Mouse (Mus musculus): ENCODE results near the gene Vps51. TPM values are rescaled to one million over a fixed set of nuclear protein-coding genes. Genes with fewer than 3 reads are reported as not detected.

Vps51 gene
- total and polyA plus RNA-seq, 2 experiments from 2014 or later: 32.5 to 55.2 TPM

GRCm38 (mm10) chr19:6067724-6068415 is 9.2 kb downstream of the Vps51 start, which contains the start of gene Tm7sf2:
TSS of gene Tm7sf2 (minus strand) at chr19:6068373.
- peaks cover 14% of the 10 kb centered on the region for H3K4me1 ChIP-seq (ENCODE audit: control insufficient read depth, insufficient read depth)
- H3K9me3 ChIP-seq (replicated peaks; ENCODE audit: control insufficient read depth, low read length): no peaks in the 10 kb centered on the region
- H3K27me3 ChIP-seq (ENCODE audit: control insufficient read depth, insufficient read depth, low read length): no peaks in the 10 kb centered on the region
- ATAC-seq (ENCODE audit: insufficient read depth, low read depth) (peak; percentile 89), DNase-seq (ENCODE audit: low spot score) (peak; percentile 77)
- peak within 1 kb of the TSS; percentile 49 for H3K4me3 ChIP-seq (ENCODE audit: low read depth, low read length)
- WGBS: 13% methylated on average over 33 of the region's 33 CpGs
- H3K36me3 ChIP-seq (replicated peaks; ENCODE audit: control insufficient read depth, insufficient read depth, low read length): peaks cover 38% of the 10 kb centered on the region
- TF ChIP-seq CTCF (IDR thresholded peaks at IDR 0.05; ENCODE audit: low read depth) (no peak), EP300 (IDR thresholded peaks at IDR 0.05; ENCODE audit: low read depth) (no peak)
- H3K4me2 ChIP-seq (ENCODE audit: low read depth, low read length): peak within 1 kb of the TSS; percentile 93
- 0 out of 2 replicates have a peak within 1 kb of the TSS, but pooled peaks have one; percentile 5 for H3K27ac ChIP-seq (ENCODE audit: low read depth)
- H3K9ac ChIP-seq (replicated peaks; ENCODE audit: low read depth, low read length): peak within 1 kb of the TSS; percentile 55

DNA sequence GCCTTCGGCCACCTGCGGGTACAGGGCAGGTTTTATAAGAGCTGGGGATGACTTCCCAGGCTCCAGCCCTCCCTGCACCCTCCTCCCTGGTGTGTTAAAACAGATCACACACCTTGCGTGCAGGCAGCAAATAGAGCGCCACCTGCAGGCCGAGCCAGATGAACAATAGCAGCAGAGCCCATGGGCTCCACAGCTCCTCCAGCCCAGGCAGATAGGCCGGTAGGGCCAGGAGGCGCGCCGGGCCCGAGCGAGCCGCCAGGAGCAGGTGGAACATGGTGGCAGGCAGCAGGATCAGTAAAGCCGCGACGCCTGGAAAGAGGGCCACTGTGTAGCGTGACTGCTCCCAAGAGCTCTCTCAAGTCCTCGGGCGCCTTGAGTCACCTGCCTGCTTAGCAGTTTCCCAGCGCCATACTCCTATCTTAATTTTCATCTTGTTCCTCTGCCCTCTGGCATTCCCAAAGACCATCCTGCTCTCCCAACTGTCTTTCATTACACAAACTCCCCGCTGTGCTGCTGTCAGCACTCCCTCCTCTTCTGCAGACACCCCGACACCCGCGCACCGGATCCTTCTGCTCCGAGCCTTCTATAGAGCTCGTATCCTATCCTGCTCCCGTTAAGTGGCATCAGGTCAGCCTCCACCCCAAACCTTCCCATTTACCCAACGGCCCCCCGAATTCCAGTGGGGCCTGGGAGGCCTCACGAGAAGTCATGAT is 9.9 kb downstream of the Vps51 start:
- Histone ChIP-seq H3K4me3 (ENCODE audit: low read depth, low read length) (peak overlapping the region; percentile 49), H3K4me1 (ENCODE audit: control insufficient read depth, insufficient read depth) (peaks cover 21% of the 10 kb centered on the region), H3K9ac (replicated peaks; ENCODE audit: low read depth, low read length) (peak overlapping the region; percentile 55), H3K36me3 (replicated peaks; ENCODE audit: control insufficient read depth, insufficient read depth, low read length) (peaks cover 32% of the 10 kb centered on the region), H3K27ac (ENCODE audit: low read depth) (no peak overlapping the region), H3K27me3 (ENCODE audit: control insufficient read depth, insufficient read depth, low read length) (no peaks in the 10 kb centered on the region), H3K4me2 (ENCODE audit: low read depth, low read length) (peak overlapping the region; percentile 93), H3K9me3 (replicated peaks; ENCODE audit: control insufficient read depth, low read length) (no peaks in the 10 kb centered on the region)
- DNase-seq (ENCODE audit: low spot score) (peak; percentile 73), ATAC-seq (ENCODE audit: insufficient read depth, low read depth) (peak; percentile 65)
- no peak for TF ChIP-seq EP300 (IDR thresholded peaks at IDR 0.05; ENCODE audit: low read depth)
- peak; percentile 81 for TF ChIP-seq CTCF (IDR thresholded peaks at IDR 0.05; ENCODE audit: low read depth)
- WGBS: 2% methylated on average over 30 of the region's 30 CpGs

DNA sequence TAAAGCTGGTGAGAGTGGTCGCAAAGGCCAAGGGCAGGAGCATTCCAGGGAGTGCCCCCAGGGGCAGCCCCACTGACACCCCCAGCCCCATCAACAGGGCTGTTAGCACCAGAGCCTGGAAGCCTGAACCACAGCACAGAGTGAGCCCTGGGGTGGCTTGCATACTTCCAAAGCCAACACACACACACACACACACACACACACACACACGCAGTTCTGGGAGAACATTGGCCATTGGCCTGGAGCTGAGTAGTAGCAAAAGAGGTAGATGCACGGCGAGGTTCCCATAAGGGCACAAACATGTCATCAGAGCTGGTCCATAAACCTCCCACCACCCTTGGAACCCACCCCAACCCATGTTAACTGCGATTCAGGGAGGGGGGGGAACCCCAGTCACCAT is 10.5 kb downstream of the Vps51 start:
- no peak for TF ChIP-seq CTCF (IDR thresholded peaks at IDR 0.05; ENCODE audit: low read depth)
- TF ChIP-seq EP300 (IDR thresholded peaks at IDR 0.05; ENCODE audit: low read depth): no peak
- Histone ChIP-seq H3K27ac (ENCODE audit: low read depth) (no peak overlapping the region), H3K27me3 (ENCODE audit: control insufficient read depth, insufficient read depth, low read length) (no peaks in the 10 kb centered on the region)

DNA sequence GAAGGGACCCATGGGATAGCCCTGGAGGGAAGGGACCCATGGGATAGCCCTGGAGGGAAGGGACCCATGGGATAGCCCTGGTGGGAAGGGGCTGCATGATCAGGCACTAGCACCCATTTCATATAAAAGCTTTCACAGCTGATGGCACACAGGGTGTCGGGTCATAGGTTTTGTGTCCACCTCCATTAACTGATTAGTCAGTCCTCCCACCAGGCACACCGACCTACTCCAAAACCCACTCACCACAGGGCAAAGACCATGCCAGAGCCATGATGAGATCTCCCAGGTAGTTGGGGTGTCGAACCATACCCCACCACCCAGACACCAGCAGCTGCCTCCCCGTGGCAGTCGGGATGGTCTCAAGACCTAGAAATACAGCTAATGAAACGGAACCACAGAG is 13.9 kb downstream of the Vps51 start:
- ATAC-seq (ENCODE audit: insufficient read depth, low read depth): no peak
- Histone ChIP-seq H3K27ac (ENCODE audit: low read depth) (no peak overlapping the region), H3K4me2 (ENCODE audit: low read depth, low read length) (no peak overlapping the region), H3K36me3 (replicated peaks; ENCODE audit: control insufficient read depth, insufficient read depth, low read length) (peaks cover 12% of the 10 kb centered on the region), H3K4me3 (ENCODE audit: low read depth, low read length) (no peak overlapping the region), H3K9me3 (replicated peaks; ENCODE audit: control insufficient read depth, low read length) (no peaks in the 10 kb centered on the region), H3K27me3 (ENCODE audit: control insufficient read depth, insufficient read depth, low read length) (no peaks in the 10 kb centered on the region), H3K4me1 (ENCODE audit: control insufficient read depth, insufficient read depth) (peaks cover 37% of the 10 kb centered on the region), H3K9ac (replicated peaks; ENCODE audit: low read depth, low read length) (no peak overlapping the region)
- 89% methylated on average over 6 of the region's 6 CpGs for WGBS
- TF ChIP-seq EP300 (IDR thresholded peaks at IDR 0.05; ENCODE audit: low read depth) (no peak), CTCF (IDR thresholded peaks at IDR 0.05; ENCODE audit: low read depth) (no peak)
- no peak for DNase-seq (ENCODE audit: low spot score)

More for the DNA sequence above, 10.5 kb downstream of the Vps51 start:
- Histone ChIP-seq H3K4me3 (ENCODE audit: low read depth, low read length) (peak overlapping the region; percentile 49; the same call in 1 of the 2 replicates), H3K9ac (replicated peaks; ENCODE audit: low read depth, low read length) (no peak overlapping the region), H3K9me3 (replicated peaks; ENCODE audit: control insufficient read depth, low read length) (no peaks in the 10 kb centered on the region), H3K4me1 (ENCODE audit: control insufficient read depth, insufficient read depth) (peaks cover 26% of the 10 kb centered on the region), H3K36me3 (replicated peaks; ENCODE audit: control insufficient read depth, insufficient read depth, low read length) (peaks cover 32% of the 10 kb centered on the region), H3K4me2 (ENCODE audit: low read depth, low read length) (peak overlapping the region; percentile 93)
- no peak for ATAC-seq (ENCODE audit: insufficient read depth, low read depth)
- DNase-seq (ENCODE audit: low spot score): no peak
- 30% methylated on average over 5 of the region's 5 CpGs for WGBS

DNA sequence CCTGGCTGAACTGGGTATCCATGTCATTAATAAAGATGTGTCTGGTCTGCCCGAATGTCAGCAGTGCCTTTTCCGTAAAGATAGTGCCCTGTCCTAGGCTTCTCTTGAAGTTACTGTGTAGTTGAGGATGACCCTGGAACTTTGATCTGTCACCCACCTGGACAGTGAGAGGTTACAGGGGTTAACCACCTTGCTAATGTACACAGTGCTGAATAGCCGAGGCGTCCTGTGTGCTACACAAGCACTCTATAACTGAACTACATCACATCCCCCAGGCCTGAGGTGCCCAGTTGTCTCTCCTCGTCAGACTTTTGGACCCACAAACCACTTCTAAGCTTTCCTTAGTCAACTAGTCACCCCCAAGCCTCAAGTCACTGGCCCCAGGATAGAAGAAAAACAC is 14.6 kb downstream of the Vps51 start:
- WGBS: 63% methylated on average over 5 of the region's 5 CpGs
- DNase-seq (ENCODE audit: low spot score) (no peak), ATAC-seq (ENCODE audit: insufficient read depth, low read depth) (no peak)
- Histone ChIP-seq H3K9me3 (replicated peaks; ENCODE audit: control insufficient read depth, low read length) (no peaks in the 10 kb centered on the region), H3K27ac (ENCODE audit: low read depth) (peak overlapping the region; percentile 89; the same call in 1 of the 2 replicates), H3K4me1 (ENCODE audit: control insufficient read depth, insufficient read depth) (peaks cover 35% of the 10 kb centered on the region), H3K4me3 (ENCODE audit: low read depth, low read length) (peak overlapping the region; percentile 78), H3K4me2 (ENCODE audit: low read depth, low read length) (peak overlapping the region; percentile 92), H3K27me3 (ENCODE audit: control insufficient read depth, insufficient read depth, low read length) (no peaks in the 10 kb centered on the region), H3K9ac (replicated peaks; ENCODE audit: low read depth, low read length) (peak overlapping the region; percentile 84), H3K36me3 (replicated peaks; ENCODE audit: control insufficient read depth, insufficient read depth, low read length) (peaks cover 12% of the 10 kb centered on the region)
- no peak for TF ChIP-seq CTCF (IDR thresholded peaks at IDR 0.05; ENCODE audit: low read depth)
- TF ChIP-seq EP300 (IDR thresholded peaks at IDR 0.05; ENCODE audit: low read depth): no peak

Measured in heart, postnatal 0 days (tissue).